Mouse (Mus musculus) G1E (cell line): ENCODE measurements around the gene S100a10.

ENCODE experiments used
- CTCF ChIP-seq: IDR thresholded peaks from 2 replicates; pipeline ENCODE4 v1.5.1; 2012; ENCODE audit warnings: low read depth, low read length, inconsistent platforms, mixed read lengths
- TAL1 ChIP-seq: conservative IDR thresholded peaks from 2 replicates; pipeline ENCODE4 v1.6.1; 2012; ENCODE audit warnings: low read depth, low read length, inconsistent platforms, mixed read lengths

DNA sequence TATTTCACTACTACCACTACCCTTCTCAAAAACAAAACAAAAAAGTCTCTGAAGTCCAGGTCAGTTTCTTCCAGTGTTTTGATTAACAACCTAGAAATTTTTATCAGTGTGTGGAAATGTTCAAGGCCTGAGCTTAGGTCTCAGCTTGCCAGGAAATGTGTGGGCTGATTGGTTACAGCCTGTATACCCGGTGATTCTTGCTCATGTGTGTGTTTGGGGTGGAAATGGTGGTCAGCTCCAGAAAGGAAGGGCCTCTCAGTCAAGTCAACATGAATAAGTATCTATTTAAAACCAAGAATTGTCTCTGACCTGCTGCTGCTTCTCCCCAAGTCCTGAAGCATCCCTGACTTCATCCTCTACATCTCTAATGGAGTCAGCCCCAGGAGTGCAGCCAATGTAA, 45.6 kb upstream of the S100a10 start:
- TF ChIP-seq CTCF: no peak
- no peak for TF ChIP-seq TAL1
